Mouse (Mus musculus) C2C12 (cell line): ENCODE data around the gene Gucy1b2.

Source experiments
- CEBPB ChIP-seq: IDR thresholded peaks from one replicate; pipeline ENCODE4 v1.6.1; 2011; ENCODE audit warnings: low read depth, mild to moderate bottlenecking, control low read depth, moderate library complexity
- CTCF ChIP-seq: IDR thresholded peaks from one replicate; pipeline ENCODE4 v1.5.1; 2011; ENCODE audit not compliant: control insufficient read depth, insufficient read depth, insufficient read length
- FOSL1 ChIP-seq: IDR thresholded peaks from one replicate; pipeline ENCODE4 v1.8.0; 2011; ENCODE audit warnings: mild to moderate bottlenecking, low read length; ENCODE audit not compliant: poor library complexity, insufficient read depth, severe bottlenecking
- MAX ChIP-seq: IDR thresholded peaks from one replicate; pipeline ENCODE4 v1.6.1; 2011; ENCODE audit warnings: mild to moderate bottlenecking, control low read depth
- MYOD1 ChIP-seq: IDR thresholded peaks from one replicate; pipeline ENCODE4 v1.6.1; 2011; ENCODE audit warnings: low read depth; ENCODE audit not compliant: control insufficient read depth, insufficient read length
- MYOG ChIP-seq: IDR thresholded peaks from one replicate; pipeline ENCODE4 v1.6.1; 2011; ENCODE audit not compliant: control insufficient read depth, insufficient read length; ENCODE audit errors: extremely low read depth
- USF1 ChIP-seq: IDR thresholded peaks from one replicate; pipeline ENCODE4 v1.6.1; 2011; ENCODE audit warnings: low read depth, mild to moderate bottlenecking, control low read depth, moderate library complexity

DNA sequence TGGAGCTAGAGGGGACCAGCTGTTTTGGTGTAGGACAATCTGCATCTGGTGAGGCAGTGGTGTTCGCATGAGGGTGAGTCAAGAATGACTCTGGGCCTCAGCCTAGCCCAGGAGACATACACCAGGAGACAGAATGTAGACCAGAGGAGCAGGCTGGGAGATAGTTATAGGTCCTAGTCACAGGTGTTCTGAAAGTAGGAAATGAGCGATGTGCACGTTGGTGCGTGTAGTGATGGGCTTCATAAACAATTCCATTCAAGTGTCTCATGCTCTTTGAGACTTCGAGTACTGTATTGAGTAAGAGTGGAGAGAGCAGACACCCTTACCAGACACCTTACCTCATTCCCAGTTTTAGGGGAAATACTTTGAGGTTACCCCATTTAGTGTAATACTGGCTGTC, 102.3 kb downstream of the Gucy1b2 start:
- TF ChIP-seq CTCF, result no peak
- no peak for TF ChIP-seq MYOD1
- TF ChIP-seq CEBPB, result no peak
- no peak for TF ChIP-seq MYOG
- TF ChIP-seq FOSL1, result no peak
- no peak for TF ChIP-seq MAX
- TF ChIP-seq USF1, result no peak
